Mouse (Mus musculus): ENCODE data around the gene Mybph. TPM values are rescaled to one million over a fixed set of nuclear protein-coding genes. Genes with fewer than 3 reads are reported as not detected.

Mybph gene
- total RNA-seq, 2 experiments from 2014 or later = not detected

DNA sequence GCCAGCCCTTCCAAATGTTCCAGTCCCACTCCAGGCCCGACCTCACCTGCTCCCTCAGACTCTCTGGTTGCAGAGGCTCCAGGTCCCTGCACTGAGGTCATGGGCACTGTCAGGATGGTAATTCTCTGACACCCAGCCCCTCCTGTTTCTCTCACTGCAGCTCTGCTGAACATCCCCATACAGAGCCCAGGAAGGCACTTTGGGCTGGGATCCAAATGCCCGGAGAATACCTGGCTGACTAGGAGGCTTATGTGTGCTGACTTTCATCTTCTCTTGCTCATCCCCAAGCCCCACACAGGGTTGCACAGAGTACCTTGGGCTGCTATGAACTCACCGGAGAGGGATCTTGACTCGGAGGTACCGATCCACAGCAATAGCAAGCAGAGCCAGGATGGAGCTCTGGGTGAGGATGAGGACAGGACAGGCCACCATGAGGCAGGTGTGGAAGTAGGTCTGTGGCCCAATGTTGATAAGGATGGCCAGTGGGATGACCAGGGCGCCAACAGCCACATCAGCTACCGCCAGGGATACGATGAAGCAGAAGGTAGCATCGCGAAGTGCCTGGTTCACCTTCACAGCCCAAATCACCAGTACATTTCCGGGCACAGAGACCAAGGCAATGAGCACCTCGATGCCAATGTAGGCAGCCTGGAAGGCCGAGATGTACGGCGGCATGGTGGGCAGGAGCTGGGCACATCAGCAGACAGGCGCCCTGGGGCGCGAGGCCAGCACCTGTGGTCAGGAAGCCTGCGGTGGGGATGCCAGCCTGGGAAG lies 40.6 kb downstream of the Mybph start:
- H3K27ac ChIP-seq = peak overlapping the region; percentile 96

DNA sequence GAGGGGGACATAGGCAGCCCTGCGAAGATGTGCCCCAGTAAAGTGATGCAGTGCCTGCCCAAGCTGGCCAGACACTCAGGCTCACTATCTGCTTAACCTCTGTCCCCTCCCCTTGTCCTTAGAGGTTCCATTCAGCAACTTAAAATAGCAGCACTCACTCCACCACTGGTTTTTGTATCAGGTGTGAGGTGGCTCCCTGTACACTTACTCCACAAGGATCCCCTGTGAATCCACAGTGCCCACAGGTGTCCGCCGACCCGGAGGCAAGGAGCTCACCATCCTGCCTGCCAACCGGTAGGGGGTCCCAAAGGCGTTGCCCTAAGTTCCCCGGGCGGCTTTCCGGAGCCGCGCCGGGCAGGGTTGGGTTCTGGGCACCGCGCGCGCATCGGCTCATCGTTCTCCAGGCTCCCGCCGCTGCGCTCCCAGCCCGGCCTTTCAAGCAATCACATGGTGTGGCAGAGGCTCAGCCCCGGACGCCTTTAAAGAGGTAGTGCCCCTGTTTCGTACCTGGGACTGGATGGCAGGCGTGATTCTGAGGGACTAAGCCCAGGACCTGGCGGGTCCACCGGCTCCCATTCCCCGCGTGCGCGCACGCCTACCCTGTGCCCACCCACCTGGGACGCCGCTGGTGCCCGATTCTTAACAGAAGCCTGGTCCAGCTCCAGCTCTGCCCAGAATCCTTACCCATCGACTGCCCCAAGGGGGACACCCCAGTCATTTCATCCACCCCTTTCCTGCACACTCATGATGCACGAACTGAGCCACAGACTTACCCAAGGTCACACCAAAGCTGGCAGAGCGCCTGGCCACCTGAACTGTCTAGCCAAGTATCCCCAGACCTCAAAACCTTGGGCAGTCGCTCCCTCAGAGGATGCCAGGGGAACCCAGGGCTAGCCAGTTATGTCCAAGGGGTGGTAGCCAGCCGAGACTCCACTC lies 41.5 kb downstream of the Mybph start:
- Histone ChIP-seq H3K27ac (peak overlapping the region; percentile 96), H3K4me3 (peak overlapping the region; percentile 66)
- TF ChIP-seq CTCF (conservative IDR thresholded peaks at IDR 0.05) = no peak
- DNase-seq (ENCODE audit: low spot score in 2 of 2) = peak; percentile 73 to 75

More for the DNA sequence above, 40.6 kb downstream of the Mybph start:
- no peak for DNase-seq (ENCODE audit: low spot score in 2 of 2)
- peak overlapping the region; percentile 66 for H3K4me3 ChIP-seq
- TF ChIP-seq CTCF (conservative IDR thresholded peaks at IDR 0.05) = no peak

DNA sequence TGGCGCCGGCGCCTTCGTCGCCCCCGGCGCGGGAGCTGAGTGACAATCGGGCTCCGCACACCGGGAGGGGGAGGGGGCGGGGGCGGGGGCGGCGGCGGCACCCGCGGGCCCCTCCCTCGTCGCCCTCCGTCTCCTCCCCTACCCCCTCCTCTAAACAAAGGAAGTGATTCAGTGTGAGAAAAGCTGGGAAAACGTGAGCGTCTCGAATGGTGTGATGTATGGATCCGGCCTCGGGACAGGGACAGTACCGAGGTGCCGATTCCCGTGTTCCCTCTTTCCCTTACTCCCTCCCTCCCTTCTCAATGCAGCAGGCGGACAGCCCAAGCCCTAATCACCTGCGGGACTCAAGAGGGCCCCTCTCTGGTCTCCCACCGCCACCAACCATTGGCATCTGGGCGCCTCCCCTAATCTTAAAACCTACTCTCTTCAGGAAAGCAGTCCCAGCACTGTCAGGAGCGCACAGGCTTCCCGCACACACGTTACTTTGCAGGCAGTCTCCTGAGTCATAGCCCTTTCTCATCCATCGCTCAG lies 42.2 kb downstream of the Mybph start, which contains the start of gene Adora1:
Gene Adora1 (minus strand): TSS at position 41 of the 531 bp plus-strand sequence.
- DNase-seq (ENCODE audit: low spot score in 2 of 2) = no peak

DNA sequence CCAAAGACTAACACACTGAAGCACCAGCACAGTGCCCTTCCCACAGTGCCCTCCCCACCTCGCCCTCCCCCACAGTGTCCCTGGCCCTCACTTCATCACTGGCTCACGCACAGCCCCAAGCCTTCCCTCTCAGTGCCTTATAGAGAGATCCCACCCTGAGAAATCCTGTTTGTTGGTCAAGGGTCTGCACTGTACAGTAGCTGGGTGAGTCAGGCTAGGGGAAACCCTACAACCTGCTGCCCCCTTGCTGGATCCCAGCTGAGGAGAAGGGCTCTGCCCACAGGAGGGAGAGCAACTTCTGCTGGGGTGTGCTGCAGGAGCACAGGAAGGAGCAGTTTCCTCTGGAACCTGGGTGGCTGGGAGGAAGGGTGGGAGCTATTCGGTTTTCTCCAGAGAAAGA lies 42.9 kb downstream of the Mybph start:
- TF ChIP-seq CTCF (conservative IDR thresholded peaks at IDR 0.05) = no peak
- H3K4me3 ChIP-seq = no peak overlapping the region
- peak overlapping the region; percentile 96; the same call in 1 of the 2 replicates for H3K27ac ChIP-seq
- no peak for DNase-seq (ENCODE audit: low spot score in 2 of 2)

More for the DNA sequence above, 42.2 kb downstream of the Mybph start, which contains the start of gene Adora1:
- Histone ChIP-seq H3K4me3 (peak within 1 kb of the TSS; percentile 66), H3K27ac (peak within 1 kb of the TSS; percentile 96)
- no peak for TF ChIP-seq CTCF (conservative IDR thresholded peaks at IDR 0.05)

DNA sequence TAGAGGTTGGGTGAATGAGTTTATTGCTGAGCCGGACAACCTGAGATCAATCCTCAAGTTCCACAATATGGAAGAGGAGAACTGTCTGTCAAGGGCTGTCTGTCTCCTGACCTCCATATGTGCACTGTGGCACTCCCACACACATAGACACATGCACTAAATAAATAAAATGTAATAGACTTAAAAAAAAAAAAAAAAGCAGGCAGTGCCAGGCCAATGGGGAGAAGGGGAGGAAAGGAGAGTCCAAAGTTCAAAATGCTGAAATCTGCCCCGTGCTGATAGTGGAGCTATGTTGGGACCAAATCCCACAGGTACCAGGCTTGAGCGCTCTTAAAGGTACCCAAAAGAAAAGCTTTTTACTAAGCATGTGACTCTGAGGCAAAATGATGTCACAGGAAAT lies 44.2 kb downstream of the Mybph start:
- TF ChIP-seq CTCF (conservative IDR thresholded peaks at IDR 0.05) = no peak
- Histone ChIP-seq H3K27ac (no peak overlapping the region), H3K4me3 (no peak overlapping the region)
- no peak for DNase-seq (ENCODE audit: low spot score in 2 of 2)

DNA sequence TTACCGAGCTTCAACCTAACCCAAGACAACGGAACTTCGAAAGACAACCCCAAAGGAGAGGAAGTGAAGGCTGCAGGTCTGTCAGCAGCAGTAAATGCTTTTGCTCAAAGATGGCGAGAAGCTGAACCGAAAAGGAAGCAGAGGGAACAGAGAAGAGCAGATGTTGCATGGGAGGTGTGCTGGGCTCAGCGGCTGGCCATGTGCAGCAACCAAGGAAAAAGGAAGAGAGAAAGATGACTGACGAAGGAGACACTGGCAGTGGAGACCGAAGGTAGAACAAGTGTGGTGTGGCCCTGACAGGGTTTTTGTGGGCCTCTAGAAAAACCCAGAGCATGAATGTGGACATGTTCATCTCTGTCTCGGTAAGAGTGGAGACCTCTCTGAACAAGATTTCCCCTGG lies 47.5 kb downstream of the Mybph start:
- Histone ChIP-seq H3K4me3 (no peak overlapping the region), H3K27ac (peak overlapping the region; percentile 68)
- no peak for TF ChIP-seq CTCF (conservative IDR thresholded peaks at IDR 0.05)
- DNase-seq (ENCODE audit: low spot score in 2 of 2) = no peak

DNA sequence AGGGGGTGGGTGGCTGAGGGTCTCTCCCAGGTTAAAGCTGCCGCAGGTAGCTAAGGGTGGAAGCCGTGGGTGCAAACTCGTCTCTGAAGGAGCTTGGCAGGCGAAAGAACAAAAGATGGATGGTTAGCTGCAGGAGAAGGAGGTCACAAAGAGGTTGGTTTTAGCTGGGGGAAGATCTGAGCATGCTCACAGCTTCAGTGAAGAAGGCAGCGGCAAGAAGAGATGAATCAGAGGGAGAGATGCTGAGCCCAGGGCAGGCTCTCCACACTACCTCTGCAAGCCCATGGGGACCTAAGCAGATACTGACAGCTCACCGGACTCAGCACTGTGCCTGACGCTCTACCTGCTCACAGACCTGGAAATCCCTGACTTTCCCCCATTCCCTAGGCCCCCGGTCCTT lies 48.0 kb downstream of the Mybph start:
- H3K27ac ChIP-seq = peak overlapping the region; percentile 68; the same call in 1 of the 2 replicates
- no peak overlapping the region for H3K4me3 ChIP-seq
- TF ChIP-seq CTCF (conservative IDR thresholded peaks at IDR 0.05) = no peak
- no peak for DNase-seq (ENCODE audit: low spot score in 2 of 2)

DNA sequence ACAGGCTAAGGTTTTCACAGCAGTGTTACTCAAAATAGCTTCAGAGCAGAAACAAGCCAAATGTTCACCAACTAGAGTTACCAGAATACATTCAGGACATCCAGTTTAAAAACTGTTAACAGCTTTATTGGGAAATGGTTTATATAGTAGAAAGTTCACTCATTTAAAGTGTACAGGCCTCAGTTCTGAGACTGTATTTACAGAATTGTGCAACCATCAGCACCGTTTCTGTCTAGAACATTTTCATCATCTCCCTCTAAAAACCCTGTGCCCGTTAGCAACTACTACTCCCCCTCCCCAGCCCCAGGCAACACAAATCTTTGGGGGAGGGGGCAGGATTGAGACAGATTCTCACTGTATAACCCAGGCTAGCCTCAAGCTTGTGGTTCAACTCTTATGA lies 49.0 kb downstream of the Mybph start:
- H3K4me3 ChIP-seq = no peak overlapping the region
- no peak for TF ChIP-seq CTCF (conservative IDR thresholded peaks at IDR 0.05)
- H3K27ac ChIP-seq = peak overlapping the region; percentile 68

DNA sequence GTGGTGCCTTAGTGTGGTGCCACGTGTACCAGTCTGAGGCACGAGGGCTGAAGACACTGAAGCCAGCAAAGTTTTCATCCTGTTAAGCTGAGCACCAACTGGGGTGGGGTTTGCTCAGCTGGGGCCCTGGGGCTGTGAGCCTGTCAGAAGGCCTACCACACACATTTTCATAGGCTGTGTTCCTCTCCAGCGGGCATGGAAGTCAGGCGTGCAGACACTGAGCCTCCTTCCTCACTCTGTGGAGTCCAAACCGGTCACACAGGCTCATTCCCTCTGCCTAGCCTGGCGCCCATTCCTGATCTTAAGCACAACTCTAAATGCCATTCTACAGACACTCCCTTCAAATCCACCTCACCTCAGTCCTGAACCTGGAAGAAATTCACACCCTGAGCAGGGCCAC lies 50.3 kb downstream of the Mybph start:
- DNase-seq (ENCODE audit: low spot score in 2 of 2) = no peak
- 0 out of 2 replicates have a peak overlapping the region, but pooled peaks have one; percentile 15 for H3K27ac ChIP-seq
- no peak for TF ChIP-seq CTCF (conservative IDR thresholded peaks at IDR 0.05)

More for the DNA sequence above, 49.0 kb downstream of the Mybph start:
- no peak for DNase-seq (ENCODE audit: low spot score in 2 of 2)

DNA sequence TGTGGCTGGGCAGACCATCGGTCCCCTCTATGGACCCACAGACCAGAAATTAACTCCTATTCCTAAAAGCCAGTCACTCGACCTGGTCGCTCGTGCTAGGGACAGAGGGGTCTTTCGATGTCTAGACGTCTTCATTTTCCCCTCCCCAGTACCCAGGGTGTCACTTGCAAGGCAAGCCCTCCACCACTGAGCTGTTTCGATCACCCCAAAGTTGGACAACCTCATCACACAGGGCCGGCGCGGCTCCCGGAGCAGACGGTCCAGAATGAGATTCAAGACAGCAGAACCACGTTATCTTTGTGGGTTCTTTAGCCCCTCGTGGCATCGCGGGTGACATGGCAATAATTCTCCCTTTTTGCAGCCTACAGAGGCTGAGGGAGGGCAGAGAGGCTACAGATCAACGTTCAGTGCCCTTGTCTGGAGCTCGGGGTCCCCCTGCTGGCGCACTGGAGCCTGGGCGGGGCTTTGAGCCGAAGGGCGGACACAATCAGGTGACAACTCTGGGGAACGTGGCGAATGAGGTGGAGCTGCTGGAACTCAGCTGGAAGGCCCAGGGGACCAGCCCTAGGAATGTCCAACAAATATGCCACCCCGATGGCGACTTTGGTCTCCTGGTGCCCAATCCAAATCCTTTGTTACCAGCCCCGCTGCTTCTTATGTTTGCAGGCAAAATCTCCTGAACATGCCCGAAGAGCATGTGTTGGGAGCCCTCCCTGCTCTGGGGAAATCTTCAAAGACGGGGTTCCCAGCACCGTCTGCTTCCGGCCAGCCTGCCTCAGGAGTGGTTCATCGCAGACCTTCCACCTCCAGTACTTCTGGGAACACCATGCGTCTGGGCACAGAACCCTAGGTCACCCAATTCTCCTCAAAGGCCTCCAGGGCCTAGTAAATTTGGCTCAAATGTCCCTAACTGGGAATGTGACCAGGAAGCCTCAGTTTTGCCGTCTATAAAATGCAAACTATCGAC lies 51.0 kb downstream of the Mybph start:
- peak; percentile 96 for TF ChIP-seq CTCF (conservative IDR thresholded peaks at IDR 0.05)
- H3K4me3 ChIP-seq = peak overlapping the region; percentile 29; the same call in 1 of the 2 replicates
- peak overlapping the region; percentile 15; the same call in 1 of the 2 replicates for H3K27ac ChIP-seq
- peak; percentile 92 to 95 for DNase-seq (ENCODE audit: low spot score in 2 of 2)

More for the DNA sequence above, 50.3 kb downstream of the Mybph start:
- no peak overlapping the region for H3K4me3 ChIP-seq

DNA sequence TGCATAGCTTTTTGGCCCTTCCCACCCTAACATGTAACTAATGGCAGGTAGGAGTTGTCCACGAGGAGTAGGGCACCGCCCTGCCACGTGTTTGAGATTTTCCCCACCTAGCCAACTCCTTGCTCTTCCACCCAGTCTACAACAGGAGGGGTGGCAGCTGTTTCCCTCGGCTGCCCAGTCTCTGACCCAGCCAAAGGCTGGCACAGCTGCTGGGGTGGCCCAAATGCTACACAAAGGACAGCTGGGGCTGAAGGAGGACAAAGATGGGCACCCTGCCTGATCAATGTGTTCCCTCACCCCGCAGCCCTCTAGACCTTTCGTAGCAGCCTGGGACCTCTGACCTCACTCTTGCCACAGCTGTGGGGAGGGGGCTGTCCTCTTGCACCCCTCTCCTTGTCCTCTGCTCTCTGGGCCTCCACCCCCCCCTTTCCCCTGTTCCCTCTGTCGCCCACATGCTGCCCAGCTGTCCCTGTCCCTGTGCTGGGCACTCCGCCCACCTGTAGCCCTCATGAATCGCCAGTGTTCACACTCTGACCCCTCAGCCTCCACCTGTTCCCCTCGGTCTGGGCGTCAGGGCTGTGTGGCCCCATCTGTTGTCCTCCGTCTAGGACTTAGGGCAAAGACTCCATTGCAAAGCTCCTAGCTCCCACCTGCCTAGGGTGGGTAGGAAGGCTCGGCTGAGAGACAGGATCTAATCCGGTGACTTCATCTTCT lies 51.9 kb downstream of the Mybph start:
- no peak for TF ChIP-seq CTCF (conservative IDR thresholded peaks at IDR 0.05)
- H3K4me3 ChIP-seq = no peak overlapping the region
- no peak for DNase-seq (ENCODE audit: low spot score in 2 of 2)
- no peak overlapping the region for H3K27ac ChIP-seq
